Mouse (Mus musculus) MEL (cell line): ENCODE results near the gene Sh3rf1. TPM values are rescaled to one million over a fixed set of nuclear protein-coding genes. Genes with fewer than 3 reads are reported as not detected.

Source experiments
- DNase-seq: peaks from one replicate; pipeline ENCODE4 v3.0.0; 2011; ENCODE audit warnings: low read depth, low spot score
- H3K27ac ChIP-seq: 2 replicates; pipeline ENCODE4 v1.5.1; 2012; ENCODE audit warnings: low read depth, mild to moderate bottlenecking, control low read depth, low read length, moderate library complexity; ENCODE audit not compliant: control insufficient read depth
- H3K27me3 ChIP-seq, 2 experiments: fragments of 150-350 bp in 1 of 2; sonication (generic) in 1 of 2; 2 replicates each; pipeline ENCODE4 v1.6.1; 2012; ENCODE audit warnings: low read length in 2 of 2, mild to moderate bottlenecking in 2 of 2, improper control_type of control experiment in 1 of 2, moderate library complexity in 1 of 2; ENCODE audit not compliant: insufficient read depth in 2 of 2, control insufficient read depth in 1 of 2
- H3K36me3 ChIP-seq, 2 experiments: 2 replicates each; pipeline ENCODE4 v1.6.1; 2012 to 2014; ENCODE audit warnings: low read length in 2 of 2, improper control_type of control experiment in 1 of 2, inconsistent platforms in 1 of 2, mild to moderate bottlenecking in 1 of 2; ENCODE audit not compliant: insufficient read depth in 2 of 2, control insufficient read depth in 1 of 2
- H3K4me1 ChIP-seq, 2 experiments: fragments of 150-350 bp in 1 of 2; sonication (generic) in 1 of 2; 2 replicates each; pipeline ENCODE4 v1.6.1; 2012; ENCODE audit warnings: low read length in 2 of 2, improper control_type of control experiment in 1 of 2, mild to moderate bottlenecking in 1 of 2; ENCODE audit not compliant: insufficient read depth in 2 of 2, control insufficient read depth in 1 of 2
- H3K4me3 ChIP-seq, 2 experiments: fragments of 150-350 bp in 1 of 2; sonication (generic) in 1 of 2; 2 replicates each; pipeline ENCODE4 v1.5.1; 2012; ENCODE audit warnings: low read depth in 2 of 2, low read length in 2 of 2, mild to moderate bottlenecking in 2 of 2, moderate library complexity in 2 of 2, control low read depth in 1 of 2, improper control_type of control experiment in 1 of 2; ENCODE audit not compliant: control insufficient read depth in 1 of 2, insufficient read depth in 1 of 2
- H3K79me2 ChIP-seq: 2 replicates; pipeline ENCODE4 v1.6.1; 2012; ENCODE audit warnings: mild to moderate bottlenecking, low read length, moderate library complexity; ENCODE audit not compliant: control insufficient read depth, poor library complexity, insufficient read depth
- H3K9ac ChIP-seq: 2 replicates; pipeline ENCODE4 v1.6.1; 2012; ENCODE audit warnings: low read depth, mild to moderate bottlenecking, control low read depth, low read length, moderate library complexity; ENCODE audit not compliant: control insufficient read depth, poor library complexity, severe bottlenecking
- H3K9me3 ChIP-seq: fragments of 150-350 bp; sonication (generic); replicated peaks from 2 replicates; pipeline ENCODE4 v1.6.1; 2012; ENCODE audit warnings: mild to moderate bottlenecking, low read length, improper control_type of control experiment, moderate library complexity; ENCODE audit not compliant: insufficient read depth
- BHLHE40 ChIP-seq: IDR thresholded peaks from 2 replicates; pipeline ENCODE4 v1.6.1; 2012; ENCODE audit warnings: low read depth, mild to moderate bottlenecking, inconsistent platforms, low read length, improper control_type of control experiment, borderline replicate concordance
- ELF1 ChIP-seq: IDR thresholded peaks from 2 replicates; pipeline ENCODE4 v1.6.1; 2014; ENCODE audit warnings: low read depth, mild to moderate bottlenecking, inconsistent platforms, low read length, improper control_type of control experiment, moderate library complexity
- ETS1 ChIP-seq: IDR thresholded peaks from 2 replicates; pipeline ENCODE4 v1.6.1; 2012; ENCODE audit warnings: low read depth, mild to moderate bottlenecking, inconsistent platforms, low read length, improper control_type of control experiment, moderate library complexity
- GATA1 ChIP-seq: IDR thresholded peaks from 2 replicates; pipeline ENCODE4 v1.6.1; 2011; ENCODE audit warnings: low read depth, low read length, improper control_type of control experiment
- HCFC1 ChIP-seq: IDR thresholded peaks from 2 replicates; pipeline ENCODE4 v1.6.1; 2012; ENCODE audit warnings: low read depth, mild to moderate bottlenecking, inconsistent platforms, low read length, improper control_type of control experiment, moderate library complexity
- JUND ChIP-seq: IDR thresholded peaks from 2 replicates; pipeline ENCODE4 v1.6.1; 2011; ENCODE audit warnings: low read depth, mild to moderate bottlenecking, improper control_type of control experiment, low read length
- MEF2A ChIP-seq: IDR thresholded peaks from 2 replicates; pipeline ENCODE4 v1.6.1; 2014; ENCODE audit warnings: low read depth, mild to moderate bottlenecking, inconsistent platforms, low read length, improper control_type of control experiment; ENCODE audit not compliant: poor library complexity, insufficient replicate concordance, severe bottlenecking; ENCODE audit errors: extremely low read depth
- MYB ChIP-seq: IDR thresholded peaks from 2 replicates; pipeline ENCODE4 v1.6.1; 2011; ENCODE audit warnings: mild to moderate bottlenecking, low read depth, low read length, improper control_type of control experiment
- RAD21 ChIP-seq: IDR thresholded peaks from 2 replicates; pipeline ENCODE4 v1.6.1; 2011; ENCODE audit warnings: mild to moderate bottlenecking, low read depth, low read length, improper control_type of control experiment
- SMC3 ChIP-seq: IDR thresholded peaks from 2 replicates; pipeline ENCODE4 v1.6.1; 2011; ENCODE audit warnings: low read depth, low read length, improper control_type of control experiment
- TAL1 ChIP-seq: IDR thresholded peaks from 2 replicates; pipeline ENCODE4 v1.6.1; 2012; ENCODE audit warnings: mild to moderate bottlenecking, inconsistent platforms, low read length, moderate library complexity, mixed read lengths
- TCF12 ChIP-seq: IDR thresholded peaks from 2 replicates; pipeline ENCODE4 v1.6.1; 2014; ENCODE audit warnings: low read depth, mild to moderate bottlenecking, inconsistent platforms, low read length, improper control_type of control experiment, moderate library complexity
- ZC3H11A ChIP-seq: IDR thresholded peaks from 2 replicates; pipeline ENCODE4 v1.6.1; 2012; ENCODE audit warnings: low read depth, mild to moderate bottlenecking, inconsistent platforms, low read length, improper control_type of control experiment
- ZKSCAN1 ChIP-seq: IDR thresholded peaks from 2 replicates; pipeline ENCODE4 v1.6.1; 2012; ENCODE audit warnings: low read depth, mild to moderate bottlenecking, inconsistent platforms, low read length, improper control_type of control experiment, moderate library complexity
- ZNF384 ChIP-seq: IDR thresholded peaks from 2 replicates; pipeline ENCODE4 v1.6.1; 2012; ENCODE audit warnings: low read depth, mild to moderate bottlenecking, inconsistent platforms, low read length, improper control_type of control experiment
- polyA plus RNA-seq, 2 experiments: library from polyadenylated mRNA; stranded (reverse) in 1 of 2; unstranded in 1 of 2; fragments of >175 nt in 1 of 2; fragments of >200 nt in 1 of 2; gene quantifications; 2 replicates each; pipeline versions ENCODE4 v1.2.1 to v1.2.4; 2012; ENCODE audit warnings: low replicate concordance in 2 of 2, low read depth in 1 of 2; ENCODE audit not compliant: insufficient read length in 2 of 2, insufficient read depth in 1 of 2, missing spikeins in 1 of 2
- total RNA-seq: library from RNA; depleted of rRNA; stranded (reverse); fragments of 300-350 nt; gene quantifications from 2 replicates; pipeline ENCODE4 v1.2.3, GENCODE M21; 2012

The Sh3rf1 gene
- total and polyA plus RNA-seq, 3 experiments = 1.5 to 5.9 TPM; not detected in 1

- no peaks in the 10 kb centered on the region for H3K36me3 ChIP-seq
- TF ChIP-seq TCF12 (no peak), MYB (no peak), JUND (no peak), ETS1 (no peak), ZKSCAN1 (no peak), ZC3H11A (no peak), HCFC1 (no peak), MEF2A (no peak), SMC3 (no peak), ZNF384 (no peak), TAL1 (no peak), BHLHE40 (no peak), RAD21 (no peak), ELF1 (no peak)
- TF ChIP-seq, all 39 proteins: peak for 0
- H3K9me3 ChIP-seq = no peaks in the 10 kb centered on the region
- no peak overlapping the region for H3K4me3 ChIP-seq
- H3K9ac ChIP-seq = no peak overlapping the region
- H3K27me3 ChIP-seq = no peaks in the 10 kb centered on the region
- no peak for DNase-seq
- no peaks in the 10 kb centered on the region for H3K79me2 ChIP-seq
- H3K4me1 ChIP-seq = peaks cover 0 to 2% of the 10 kb centered on the region in 2 experiments; a peak in 1 of 4 replicates
- H3K27ac ChIP-seq = no peak overlapping the region
These were observed 47.8 kb upstream of the Sh3rf1 start for GRCm38 (mm10) chr8:61175876-61176275.

GRCm38 (mm10) chr8:61177680-61178593 is 45.7 kb upstream of the Sh3rf1 start:
- Histone ChIP-seq H3K27me3 (no peaks in the 10 kb centered on the region), H3K9ac (no peak overlapping the region), H3K4me1 (peaks cover 0 to 2% of the 10 kb centered on the region in 2 experiments; a peak in 1 of 4 replicates), H3K9me3 (no peaks in the 10 kb centered on the region), H3K36me3 (no peaks in the 10 kb centered on the region), H3K79me2 (no peaks in the 10 kb centered on the region), H3K27ac (no peak overlapping the region), H3K4me3 (no peak overlapping the region)
- peak; percentile 47 for TF ChIP-seq GATA1
- TF ChIP-seq MEF2A = no peak
- DNase-seq = peak; percentile 5
